Mouse (Mus musculus): ENCODE data around the gene Spice1.

Spice1 gene

DNA sequence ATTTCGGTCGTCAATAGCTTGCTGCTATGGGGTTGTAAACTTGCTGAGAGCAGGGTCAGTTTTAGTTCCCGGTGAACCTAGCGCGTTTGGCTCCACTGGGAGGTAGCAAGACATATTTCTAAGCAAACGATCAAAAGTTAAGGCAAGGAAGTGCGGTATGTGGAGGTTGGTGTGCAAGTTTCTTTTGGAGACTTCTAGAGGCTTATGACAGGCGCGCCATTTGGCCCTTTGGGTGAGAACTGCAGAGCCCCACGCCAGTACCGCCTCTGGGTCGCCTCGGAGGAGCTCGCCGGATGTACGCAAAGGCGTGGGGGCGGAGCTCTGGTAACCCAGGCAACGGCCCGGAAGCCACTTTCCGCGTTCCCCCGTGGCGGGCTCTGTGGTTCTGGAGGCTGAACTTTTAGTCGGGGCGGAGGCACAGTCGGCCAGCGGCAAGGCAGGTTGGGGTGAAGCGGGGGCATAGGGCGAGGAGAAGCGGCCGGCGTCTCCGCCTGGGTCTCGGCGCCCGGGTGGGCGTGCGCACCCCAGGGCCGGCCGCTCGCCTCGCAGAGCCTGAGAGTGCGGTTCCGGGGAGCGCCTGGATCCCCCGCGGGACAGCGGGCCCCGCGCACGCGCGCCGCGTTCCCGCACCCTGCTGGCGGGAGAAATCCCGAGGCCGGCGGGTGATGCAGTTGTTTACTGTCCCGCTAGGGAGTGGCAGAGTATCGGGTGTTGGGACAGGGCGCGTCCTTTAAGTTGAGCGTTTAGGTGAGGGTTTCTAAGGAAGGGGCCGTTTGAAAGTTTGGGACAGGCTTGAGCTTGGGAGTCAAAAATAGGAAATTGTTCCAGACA, at the start of gene Spice1:
TSS of gene Spice1 (plus strand) at position 51 of the 831 bp plus-strand sequence.
- peak; percentile 97 to 98 for DNase-seq

DNA sequence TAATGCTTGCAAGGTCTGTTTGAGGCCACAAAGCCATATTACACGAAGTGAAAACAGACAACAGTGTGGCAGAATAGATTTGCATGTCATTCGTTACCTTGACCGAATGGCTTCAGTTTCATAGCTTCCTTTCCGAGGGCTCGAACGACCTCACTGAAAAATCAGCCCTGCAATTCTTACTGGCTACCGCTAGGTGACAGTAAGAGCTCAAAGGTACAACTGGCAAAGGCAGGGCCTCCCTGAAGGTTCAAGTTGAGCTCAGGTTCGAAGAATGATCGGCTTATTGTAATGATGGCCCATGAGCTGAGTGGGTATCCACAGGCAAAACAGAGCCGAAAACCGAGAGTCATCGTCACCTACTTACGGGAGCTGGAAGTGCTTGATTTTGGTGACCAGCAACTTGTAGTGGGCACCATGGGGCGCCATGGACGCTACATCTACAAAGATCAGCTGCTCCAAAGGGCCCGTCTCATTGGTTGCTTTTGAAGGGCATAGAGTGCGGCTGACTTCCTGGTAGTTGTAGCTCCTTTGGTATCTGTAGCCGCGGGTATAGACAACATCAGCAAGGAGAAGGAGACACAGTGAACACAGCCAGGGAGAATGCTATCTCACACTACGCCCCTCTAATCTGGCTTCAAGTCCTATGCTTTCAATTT, 47.4 kb upstream of the Spice1 start:
- DNase-seq = no peak

DNA sequence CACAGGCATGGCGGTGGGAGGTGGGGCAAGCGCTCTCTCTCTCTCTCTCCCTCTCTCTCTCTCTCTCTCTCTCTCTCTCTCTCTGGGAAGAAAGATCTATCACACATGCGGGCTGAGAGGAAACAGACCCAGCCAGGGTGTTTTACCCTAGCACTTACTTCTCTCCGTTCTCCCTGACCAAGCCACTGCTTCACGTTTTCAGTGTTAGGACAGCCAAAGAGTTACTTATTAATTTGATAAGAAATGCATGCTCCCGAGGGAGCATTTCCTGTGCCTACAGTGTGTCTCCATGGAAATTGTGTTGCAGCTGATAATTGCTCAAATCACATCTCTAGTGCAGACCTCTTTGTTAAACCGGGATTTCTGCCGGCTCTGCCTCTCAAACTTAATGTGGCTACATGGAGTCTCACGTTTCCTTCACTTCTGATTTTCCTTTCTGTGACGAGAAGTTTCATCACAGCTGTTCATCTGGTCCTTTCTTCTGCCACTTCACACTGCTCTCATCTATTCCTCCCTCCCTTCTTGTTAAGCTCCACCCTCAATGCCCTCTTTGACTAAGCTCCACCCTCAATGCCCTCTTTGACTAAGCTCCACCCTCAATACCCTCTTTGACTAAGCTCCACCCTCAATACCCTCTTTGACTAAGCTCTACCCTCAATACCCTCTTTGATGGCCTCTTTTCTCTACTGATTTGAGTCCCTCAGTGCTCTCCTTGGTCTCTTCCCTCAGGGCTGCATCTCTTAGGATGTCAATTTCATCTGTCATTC, 44.6 kb upstream of the Spice1 start:
- DNase-seq = no peak

- DNase-seq = no peak
These were observed 43.1 kb upstream of the Spice1 start for GRCm38 (mm10) chr16:44303822-44304221.

DNA sequence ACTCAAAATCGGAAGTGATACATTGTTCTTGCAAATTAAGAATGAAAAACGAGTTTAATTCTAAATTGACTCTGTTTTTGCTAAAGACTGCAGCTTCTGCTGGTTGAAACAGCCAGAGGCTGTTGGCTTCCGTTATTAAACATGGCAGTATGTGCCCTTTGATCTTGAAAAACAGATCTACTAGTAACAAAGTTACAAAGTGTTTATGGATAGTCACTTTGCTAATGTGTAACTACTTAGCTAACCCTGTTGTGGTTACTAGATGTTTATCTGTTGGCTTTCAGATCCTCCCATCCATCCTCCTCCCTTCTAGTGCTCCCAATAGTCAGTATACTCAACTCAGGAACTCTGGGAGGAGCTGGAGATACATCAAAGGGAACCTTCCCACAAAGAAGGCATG, 41.3 kb upstream of the Spice1 start:
- DNase-seq = no peak

- DNase-seq = peak; percentile 38 to 43
These were observed 33.5 kb upstream of the Spice1 start for GRCm38 (mm10) chr16:44313422-44313821.

DNA sequence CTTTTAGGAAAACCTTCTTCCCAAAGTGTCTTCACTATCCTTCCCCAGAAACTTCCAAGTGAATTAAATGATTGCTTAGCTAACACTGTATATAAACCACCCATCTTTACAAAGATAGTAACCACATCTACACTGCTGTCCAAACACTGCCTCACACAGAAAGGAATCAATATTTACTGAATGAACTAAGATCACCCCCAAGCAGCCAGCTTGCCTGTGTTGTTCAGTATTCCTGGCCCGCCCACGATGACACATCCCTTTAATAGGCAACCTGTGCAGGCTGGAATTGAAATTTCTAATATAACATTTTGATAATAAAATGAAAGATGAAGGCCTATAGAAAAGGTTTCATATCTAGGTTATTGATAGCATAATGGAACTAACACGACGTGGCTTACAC, 30.6 kb upstream of the Spice1 start:
- DNase-seq = no peak

DNA sequence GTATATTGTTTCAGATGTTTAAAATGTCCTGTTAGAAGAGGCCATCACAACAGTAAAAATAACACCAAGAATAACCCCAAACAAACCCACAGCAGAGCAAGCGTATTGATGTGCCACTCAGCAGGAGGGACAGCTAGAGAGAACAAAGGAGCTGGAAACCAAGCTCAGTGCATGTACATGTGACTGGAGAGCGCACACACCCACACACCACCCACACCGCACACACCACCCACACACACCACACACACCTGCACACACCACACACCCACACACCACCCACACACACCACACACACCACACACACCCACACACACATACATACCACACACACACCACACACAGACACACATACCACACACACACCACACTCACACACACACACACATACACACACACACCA, 26.7 kb upstream of the Spice1 start:
- DNase-seq = peak in 1 of 2 experiments; percentile 5

- DNase-seq = no peak
These were observed 18.3 kb upstream of the Spice1 start for GRCm38 (mm10) chr16:44328644-44329043.

- DNase-seq = peak; percentile 44 to 52
These were observed 16.3 kb upstream of the Spice1 start for GRCm38 (mm10) chr16:44330657-44331056.

DNA sequence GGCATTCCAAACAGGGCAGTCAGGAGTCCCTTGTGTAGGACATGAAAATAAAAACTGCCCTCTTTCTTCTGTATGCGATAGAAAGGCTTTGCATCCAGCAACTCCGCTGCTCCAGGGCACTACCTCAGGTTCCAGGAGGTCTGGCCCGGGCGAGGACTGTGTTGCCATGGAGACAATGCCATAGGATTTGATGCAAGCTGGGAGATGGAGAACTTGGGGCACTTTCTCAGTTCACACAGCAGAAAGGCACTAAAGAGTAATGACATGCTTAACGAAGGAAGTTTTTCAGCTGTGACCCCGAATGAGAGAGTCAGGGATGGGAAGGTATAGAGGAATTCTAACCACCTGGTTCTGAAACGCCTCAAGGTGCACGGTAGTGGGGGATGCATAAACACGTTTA, 15.8 kb upstream of the Spice1 start:
- DNase-seq = peak; percentile 32 to 45

DNA sequence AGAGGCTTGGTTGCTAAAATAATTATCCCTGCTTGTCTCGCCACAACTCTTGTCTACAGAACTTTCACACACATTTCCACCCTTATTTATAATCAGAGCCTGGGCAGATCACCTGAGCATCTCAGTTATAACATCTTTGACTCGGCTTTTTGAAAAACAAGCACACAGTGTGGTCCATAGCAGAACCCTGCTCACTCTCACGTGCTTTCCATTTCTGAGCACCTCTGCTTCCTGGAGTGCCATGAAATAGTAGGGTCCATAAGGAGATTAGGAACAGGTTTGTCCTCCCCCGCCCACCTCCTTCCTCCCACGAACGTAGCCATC, 15.3 kb upstream of the Spice1 start:
- DNase-seq = no peak

GRCm38 (mm10) chr16:44331995-44332860, 14.7 kb upstream of the Spice1 start:
- peak; percentile 73 to 74 for DNase-seq

GRCm38 (mm10) chr16:44332861-44333284, 14.0 kb upstream of the Spice1 start, which contains the start of gene Sidt1:
Sidt1 (minus strand) TSS chr16:44333196.
- DNase-seq = peak in 1 of 2 experiments; percentile 63

- no peak for DNase-seq
These were observed 9.4 kb upstream of the Spice1 start for GRCm38 (mm10) chr16:44337541-44337940.

GRCm38 (mm10) chr16:44349801-44350397, 3.0 kb downstream of the Spice1 start:
- DNase-seq = no peak

GRCm38 (mm10) chr16:44356291-44356690, 9.4 kb downstream of the Spice1 start:
- no peak for DNase-seq

GRCm38 (mm10) chr16:44357571-44358268, 10.8 kb downstream of the Spice1 start:
- DNase-seq = peak; percentile 22 to 24

- peak; percentile 56 to 68 for DNase-seq
These were observed 15.3 kb downstream of the Spice1 start for GRCm38 (mm10) chr16:44361921-44362890.

DNA sequence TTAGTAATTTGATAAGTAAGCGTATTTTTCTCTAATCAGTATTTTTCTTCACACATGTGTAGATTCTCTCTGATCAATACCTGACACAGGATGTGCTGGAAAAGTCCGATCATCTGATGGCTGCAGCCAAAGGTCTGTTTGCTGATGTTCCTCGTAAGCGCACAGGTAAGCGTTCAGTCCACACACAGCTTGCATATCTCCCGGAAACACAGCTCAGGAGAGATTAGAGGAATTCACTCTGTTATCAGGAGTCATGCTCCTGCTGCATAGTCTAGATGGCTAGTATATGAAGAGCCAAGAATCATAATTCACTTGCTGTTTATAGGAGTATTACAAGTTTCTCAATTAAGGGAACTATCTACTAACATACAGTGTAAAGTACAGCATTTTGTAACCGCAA, 18.6 kb downstream of the Spice1 start:
- no peak for DNase-seq

All from cerebellum, postnatal 10 days (tissue).